Mouse (Mus musculus) ES-E14 (cell line): ENCODE data around the gene Gm26897. TPM values are rescaled to one million over a fixed set of nuclear protein-coding genes. Genes with fewer than 3 reads are reported as not detected.

ENCODE experiments used
- DNase-seq: peaks from one replicate; pipeline ENCODE4 v3.0.0-alpha.2; 2013; ENCODE audit warnings: low read depth, low spot score
- H3K27ac ChIP-seq: 2 replicates; pipeline ENCODE4 v1.5.1; 2012; ENCODE audit warnings: low read depth, mild to moderate bottlenecking, low read length, moderate library complexity, mixed read lengths; ENCODE audit not compliant: poor library complexity, insufficient read depth, severe bottlenecking
- H3K36me3 ChIP-seq: 2 replicates; pipeline ENCODE4 v1.6.1; 2012; ENCODE audit warnings: mild to moderate bottlenecking, low read length, moderate library complexity, mixed read lengths; ENCODE audit not compliant: control insufficient read depth, poor library complexity, insufficient read depth, severe bottlenecking
- H3K4me1 ChIP-seq, 2 experiments: fragments of 150-350 bp in 1 of 2; sonication (generic) in 1 of 2; 2 replicates each; pipeline ENCODE4 v1.6.1; 2012; ENCODE audit warnings: low read length in 2 of 2, mild to moderate bottlenecking in 1 of 2, mixed read lengths in 1 of 2; ENCODE audit not compliant: control insufficient read depth in 2 of 2, insufficient read depth in 2 of 2, poor library complexity in 1 of 2
- H3K4me3 ChIP-seq, 2 experiments: fragments of 150-350 bp in 1 of 2; sonication (generic) in 1 of 2; 2 replicates each; pipeline ENCODE4 v1.5.1; 2012; ENCODE audit warnings: low read length in 2 of 2, low read depth in 1 of 2, mild to moderate bottlenecking in 1 of 2, mixed read lengths in 1 of 2; ENCODE audit not compliant: insufficient read depth in 1 of 2, poor library complexity in 1 of 2, severe bottlenecking in 1 of 2
- H3K9ac ChIP-seq: 2 replicates; pipeline ENCODE4 v1.6.1; 2012; ENCODE audit warnings: low read depth, mild to moderate bottlenecking, low read length, mixed read lengths; ENCODE audit not compliant: poor library complexity, insufficient read depth, severe bottlenecking
- H3K9me3 ChIP-seq: fragments of 150-350 bp; sonication (generic); 2 replicates; pipeline ENCODE4 v1.6.1; 2012; ENCODE audit warnings: low read depth, mild to moderate bottlenecking, low read length; ENCODE audit not compliant: control insufficient read depth, insufficient read depth
- CHD2 ChIP-seq: IDR thresholded peaks from 2 replicates; pipeline ENCODE4 v1.6.1; 2014; ENCODE audit warnings: mild to moderate bottlenecking, low read depth, low read length, inconsistent platforms
- HCFC1 ChIP-seq: IDR thresholded peaks from 2 replicates; pipeline ENCODE4 v1.6.1; 2012; ENCODE audit warnings: low read length, inconsistent platforms, borderline replicate concordance; ENCODE audit not compliant: insufficient read depth
- MAFK ChIP-seq: IDR thresholded peaks from 2 replicates; pipeline ENCODE4 v1.6.1; 2014; ENCODE audit warnings: mild to moderate bottlenecking, low read depth, low read length, inconsistent platforms; ENCODE audit not compliant: insufficient read depth
- ZC3H11A ChIP-seq: IDR thresholded peaks from 2 replicates; pipeline ENCODE4 v1.6.1; 2012; ENCODE audit warnings: low read depth, mild to moderate bottlenecking, inconsistent platforms, low read length, borderline replicate concordance
- ZNF384 ChIP-seq: IDR thresholded peaks from 2 replicates; pipeline ENCODE4 v1.6.1; 2012; ENCODE audit warnings: low read depth, low read length, inconsistent platforms
- in situ Hi-C, 2 experiments: fragments of 600-800 bp; cut with MboI; formaldehyde crosslinking; loops; one replicate each; pipeline ENCODE4 v1.15.1; 2025; ENCODE audit warnings: low sequenced_read_pairs in 2 of 2, inconsistent platforms in 1 of 2; ENCODE audit not compliant: unreplicated experiment in 2 of 2
- total RNA-seq: library from RNA; depleted of rRNA; stranded (reverse); fragments of 300-350 nt; gene quantifications from 2 replicates; pipeline ENCODE4 v1.2.3, GENCODE M21; 2012

Gene Gm26897
- total RNA-seq, 1 experiment, result not detected

GRCm38 (mm10) chr5:111765671-111766290 lies 32.1 kb downstream of the Gm26897 start:
- Histone ChIP-seq H3K36me3 (no peaks in the 10 kb centered on the region), H3K9me3 (no peaks in the 10 kb centered on the region), H3K27ac (no peak overlapping the region), H3K9ac (no peak overlapping the region), H3K4me3 (0 out of 4 replicates have a peak overlapping the region, but pooled peaks of 1 of the 2 experiments have one; percentile 20), H3K4me1 (peaks cover 11 to 18% of the 10 kb centered on the region in 2 experiments; a peak in 3 of 4 replicates)
- TF ChIP-seq MAFK (no peak), HCFC1 (no peak), ZNF384 (no peak), CHD2 (no peak), ZC3H11A (no peak)
- in situ Hi-C loops, result no loop called here
- DNase-seq, result no peak

- no peak for TF ChIP-seq ZNF384
- TF ChIP-seq MAFK, result no peak
- TF ChIP-seq HCFC1, result no peak
- TF ChIP-seq ZC3H11A, result no peak
- TF ChIP-seq CHD2, result no peak
- in situ Hi-C loops, result no loop called here
- H3K9me3 ChIP-seq, result no peaks in the 10 kb centered on the region
- no peaks in the 10 kb centered on the region for H3K36me3 ChIP-seq
- peaks cover 11 to 23% of the 10 kb centered on the region in 2 experiments; a peak in 2 of 4 replicates for H3K4me1 ChIP-seq
- no peak for DNase-seq
- no peak overlapping the region for H3K27ac ChIP-seq
- H3K9ac ChIP-seq, result no peak overlapping the region
- H3K4me3 ChIP-seq, result no peak overlapping the region
Measured at GRCm38 (mm10) chr5:111766696-111767095, 33.0 kb downstream of the Gm26897 start.

GRCm38 (mm10) chr5:111770266-111770665 lies 36.5 kb downstream of the Gm26897 start:
- Histone ChIP-seq H3K36me3 (no peaks in the 10 kb centered on the region), H3K4me1 (peaks cover 4 to 18% of the 10 kb centered on the region in 2 experiments; a peak in 2 of 4 replicates), H3K9ac (no peak overlapping the region; the same call in 1 of the 2 replicates), H3K27ac (no peak overlapping the region), H3K4me3 (peak overlapping the region; percentile 4 to 44; a peak in 3 of 4 replicates), H3K9me3 (no peaks in the 10 kb centered on the region)
- in situ Hi-C loops, result no loop called here
- no peak for DNase-seq
- TF ChIP-seq ZC3H11A, result no peak
- TF ChIP-seq HCFC1, result no peak
- no peak for TF ChIP-seq MAFK
- no peak for TF ChIP-seq ZNF384
- TF ChIP-seq CHD2, result no peak

- Histone ChIP-seq H3K9ac (no peak overlapping the region), H3K36me3 (no peaks in the 10 kb centered on the region), H3K27ac (no peak overlapping the region), H3K4me3 (no peak overlapping the region), H3K4me1 (peaks cover 4 to 14% of the 10 kb centered on the region in 2 experiments; a peak in 2 of 4 replicates), H3K9me3 (no peaks in the 10 kb centered on the region)
- TF ChIP-seq ZNF384 (no peak), MAFK (0 out of 2 replicates have a peak, but pooled peaks have one; percentile 28)
- DNase-seq, result no peak
- in situ Hi-C loops, result no loop called here
Measured at GRCm38 (mm10) chr5:111772127-111772526, 38.4 kb downstream of the Gm26897 start.
